Mouse (Mus musculus): ENCODE measurements around the gene Efs. TPM values are rescaled to one million over a fixed set of nuclear protein-coding genes. Genes with fewer than 3 reads are reported as not detected.

The Efs gene
- polyA plus RNA-seq, 1 experiment from 2014 or later, result 26.8 TPM

DNA sequence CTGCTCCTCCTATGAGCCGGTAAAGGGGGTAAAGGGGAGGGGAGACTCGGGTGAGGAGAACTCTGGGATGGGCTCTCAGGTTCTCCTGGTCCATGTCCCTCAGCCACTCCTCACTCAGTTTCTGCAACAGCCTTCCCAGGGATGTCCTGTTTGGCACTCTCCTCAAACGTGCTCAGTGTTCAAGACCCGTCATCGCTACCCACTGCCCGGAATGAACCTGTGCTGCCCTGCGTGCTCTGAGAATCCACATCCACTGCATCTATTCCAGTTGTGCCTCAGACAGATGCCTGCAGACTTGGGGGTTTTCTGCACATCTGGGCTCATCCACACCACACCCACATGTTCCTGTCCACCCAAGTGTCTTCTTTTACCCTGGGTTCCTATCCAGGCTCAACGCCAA, 16.6 kb upstream of the Efs start:
- Histone ChIP-seq H3K27me3 (ENCODE audit: control insufficient read depth, insufficient read depth, low read length) (no peaks in the 10 kb centered on the region; the same call in 1 of the 2 replicates), H3K9me3 (replicated peaks; ENCODE audit: control insufficient read depth, low read length) (no peaks in the 10 kb centered on the region), H3K36me3 (ENCODE audit: control insufficient read depth, insufficient read depth, low read length) (no peaks in the 10 kb centered on the region), H3K27ac (ENCODE audit: low read length) (no peak overlapping the region), H3K9ac (ENCODE audit: low read length) (no peak overlapping the region), H3K4me3 (replicated peaks; ENCODE audit: low read length) (no peak overlapping the region), H3K4me2 (ENCODE audit: low read depth, low read length) (no peak overlapping the region), H3K4me1 (ENCODE audit: control insufficient read depth, insufficient read depth, low read length) (no peaks in the 10 kb centered on the region)
- ATAC-seq (ENCODE audit: insufficient read depth, low FRiP score), result no peak
- 88% methylated on average over 8 of the region's 8 CpGs for WGBS

DNA sequence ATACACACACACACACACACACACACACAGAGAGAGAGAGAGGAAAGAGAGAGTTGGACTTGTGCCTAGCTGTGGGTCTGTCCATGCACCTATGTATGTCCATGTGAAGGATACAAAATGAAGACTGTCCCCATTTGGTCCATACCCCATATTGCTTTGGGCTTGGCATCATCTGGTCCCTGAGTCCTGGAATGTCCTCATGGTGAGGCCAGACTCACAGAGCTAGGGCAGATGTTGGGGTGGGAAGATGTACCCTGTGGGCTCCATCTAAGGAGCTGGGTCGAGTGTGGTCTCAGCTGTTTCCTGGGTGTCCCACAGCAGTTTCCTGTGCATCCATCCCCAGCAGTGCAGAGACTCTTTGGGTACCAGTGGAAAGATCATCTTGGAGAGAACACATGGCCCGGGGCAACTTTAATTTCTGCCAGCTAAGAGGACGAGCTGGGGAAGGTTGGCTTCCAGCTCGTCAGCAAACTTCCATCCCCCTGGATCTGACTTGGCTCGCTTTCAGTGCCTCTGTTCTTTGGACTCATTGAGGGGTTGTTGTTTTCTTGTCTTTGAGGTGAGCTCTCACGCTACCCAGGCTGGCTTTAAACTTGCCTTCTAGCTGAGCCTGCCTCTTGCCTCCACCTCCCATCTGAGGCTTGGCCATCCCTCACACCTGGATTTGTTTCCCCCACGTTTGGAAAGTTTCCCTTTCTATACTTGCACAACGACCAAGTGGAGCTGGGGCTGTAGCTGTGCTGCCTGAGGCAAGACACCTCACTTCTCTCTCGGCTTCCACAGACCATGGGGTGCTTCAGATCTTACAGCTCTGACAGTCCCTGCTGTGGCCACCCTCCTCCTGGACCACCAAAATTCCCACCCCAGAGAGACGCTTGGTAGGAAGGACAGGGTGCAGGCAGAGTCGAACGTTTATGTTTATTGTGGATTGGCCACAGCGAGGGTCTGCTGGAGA, 15.4 kb upstream of the Efs start:
- Histone ChIP-seq H3K4me1 (ENCODE audit: control insufficient read depth, insufficient read depth, low read length) (no peaks in the 10 kb centered on the region), H3K9me3 (replicated peaks; ENCODE audit: control insufficient read depth, low read length) (no peaks in the 10 kb centered on the region), H3K9ac (ENCODE audit: low read length) (no peak overlapping the region), H3K4me2 (ENCODE audit: low read depth, low read length) (no peak overlapping the region), H3K36me3 (ENCODE audit: control insufficient read depth, insufficient read depth, low read length) (no peaks in the 10 kb centered on the region), H3K27ac (ENCODE audit: low read length) (no peak overlapping the region), H3K27me3 (ENCODE audit: control insufficient read depth, insufficient read depth, low read length) (no peaks in the 10 kb centered on the region; the same call in 1 of the 2 replicates), H3K4me3 (replicated peaks; ENCODE audit: low read length) (no peak overlapping the region)
- 52% methylated on average over 13 of the region's 13 CpGs for WGBS
- ATAC-seq (ENCODE audit: insufficient read depth, low FRiP score), result no peak

DNA sequence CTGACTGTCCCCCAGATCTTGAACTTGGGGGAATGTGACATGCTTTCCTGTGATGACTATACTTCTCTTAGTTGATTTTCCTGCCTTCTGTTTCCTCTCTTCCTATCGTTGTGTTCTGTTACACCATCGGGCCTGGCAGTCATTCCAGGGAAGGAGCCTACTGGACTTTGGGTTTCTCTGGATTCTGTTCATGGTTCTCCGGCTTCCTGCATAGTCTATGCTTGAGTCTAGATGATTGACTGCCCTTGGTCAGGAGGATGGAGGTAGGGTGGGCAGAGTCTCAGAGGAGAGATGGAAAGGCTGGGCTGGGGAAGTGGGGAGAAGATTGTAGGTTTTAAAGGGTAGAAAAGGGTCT, 14.2 kb upstream of the Efs start:
- Histone ChIP-seq H3K27ac (ENCODE audit: low read length) (no peak overlapping the region), H3K4me1 (ENCODE audit: control insufficient read depth, insufficient read depth, low read length) (0 out of 2 replicates have a peak, but pooled peaks cover 2% of the 10 kb centered on the region), H3K4me3 (replicated peaks; ENCODE audit: low read length) (no peak overlapping the region), H3K9ac (ENCODE audit: low read length) (no peak overlapping the region), H3K27me3 (ENCODE audit: control insufficient read depth, insufficient read depth, low read length) (no peaks in the 10 kb centered on the region; the same call in 1 of the 2 replicates), H3K4me2 (ENCODE audit: low read depth, low read length) (no peak overlapping the region), H3K9me3 (replicated peaks; ENCODE audit: control insufficient read depth, low read length) (no peaks in the 10 kb centered on the region), H3K36me3 (ENCODE audit: control insufficient read depth, insufficient read depth, low read length) (no peaks in the 10 kb centered on the region)
- no peak for ATAC-seq (ENCODE audit: insufficient read depth, low FRiP score)
- WGBS, result 72% methylated on average over 3 of the region's 3 CpGs

DNA sequence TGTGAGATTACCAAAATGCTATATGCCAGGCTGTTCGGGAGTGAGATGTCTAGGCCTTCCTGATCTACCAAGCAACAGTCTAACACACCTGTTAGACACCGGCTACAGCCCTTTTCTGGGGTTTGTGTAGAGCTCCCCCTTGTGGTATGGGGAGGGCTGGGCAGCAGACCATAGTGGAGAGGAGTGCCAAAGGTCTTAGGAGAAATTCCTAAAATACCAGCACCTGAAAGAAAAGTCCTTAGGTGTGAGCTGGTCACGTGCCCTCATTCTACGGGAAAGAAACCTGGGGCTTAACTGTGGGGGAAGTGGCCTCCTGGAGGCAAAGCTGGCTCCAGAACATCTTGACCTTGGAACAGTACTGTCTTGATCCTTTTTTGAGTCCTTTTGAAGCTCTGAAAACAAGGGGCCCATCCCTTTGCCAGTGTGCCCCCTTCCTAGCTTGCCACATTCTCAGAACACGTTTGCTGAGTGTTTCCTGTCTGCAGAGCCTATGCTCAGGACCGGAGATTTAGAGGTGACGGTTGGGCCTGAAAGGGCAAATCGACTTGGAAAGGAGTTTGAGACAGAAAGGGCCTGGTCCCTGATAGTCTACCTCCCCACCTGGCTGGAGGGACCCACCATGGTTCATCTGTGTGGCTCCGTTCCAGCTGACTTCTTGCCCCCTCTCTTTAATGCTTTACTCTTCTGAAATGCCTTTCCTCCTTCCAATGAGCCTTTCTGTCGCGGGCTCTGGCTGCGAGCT, 13.7 kb upstream of the Efs start:
- H3K4me1 ChIP-seq (ENCODE audit: control insufficient read depth, insufficient read depth, low read length), result 0 out of 2 replicates have a peak, but pooled peaks cover 2% of the 10 kb centered on the region
- no peaks in the 10 kb centered on the region for H3K9me3 ChIP-seq (replicated peaks; ENCODE audit: control insufficient read depth, low read length)
- no peak overlapping the region for H3K4me2 ChIP-seq (ENCODE audit: low read depth, low read length)
- no peak overlapping the region for H3K9ac ChIP-seq (ENCODE audit: low read length)
- H3K27ac ChIP-seq (ENCODE audit: low read length), result no peak overlapping the region
- no peak overlapping the region for H3K4me3 ChIP-seq (replicated peaks; ENCODE audit: low read length)
- H3K27me3 ChIP-seq (ENCODE audit: control insufficient read depth, insufficient read depth, low read length), result no peaks in the 10 kb centered on the region; the same call in 1 of the 2 replicates
- 53% methylated on average over 12 of the region's 12 CpGs for WGBS
- ATAC-seq (ENCODE audit: insufficient read depth, low FRiP score), result peak; percentile 74
- H3K36me3 ChIP-seq (ENCODE audit: control insufficient read depth, insufficient read depth, low read length), result no peaks in the 10 kb centered on the region

DNA sequence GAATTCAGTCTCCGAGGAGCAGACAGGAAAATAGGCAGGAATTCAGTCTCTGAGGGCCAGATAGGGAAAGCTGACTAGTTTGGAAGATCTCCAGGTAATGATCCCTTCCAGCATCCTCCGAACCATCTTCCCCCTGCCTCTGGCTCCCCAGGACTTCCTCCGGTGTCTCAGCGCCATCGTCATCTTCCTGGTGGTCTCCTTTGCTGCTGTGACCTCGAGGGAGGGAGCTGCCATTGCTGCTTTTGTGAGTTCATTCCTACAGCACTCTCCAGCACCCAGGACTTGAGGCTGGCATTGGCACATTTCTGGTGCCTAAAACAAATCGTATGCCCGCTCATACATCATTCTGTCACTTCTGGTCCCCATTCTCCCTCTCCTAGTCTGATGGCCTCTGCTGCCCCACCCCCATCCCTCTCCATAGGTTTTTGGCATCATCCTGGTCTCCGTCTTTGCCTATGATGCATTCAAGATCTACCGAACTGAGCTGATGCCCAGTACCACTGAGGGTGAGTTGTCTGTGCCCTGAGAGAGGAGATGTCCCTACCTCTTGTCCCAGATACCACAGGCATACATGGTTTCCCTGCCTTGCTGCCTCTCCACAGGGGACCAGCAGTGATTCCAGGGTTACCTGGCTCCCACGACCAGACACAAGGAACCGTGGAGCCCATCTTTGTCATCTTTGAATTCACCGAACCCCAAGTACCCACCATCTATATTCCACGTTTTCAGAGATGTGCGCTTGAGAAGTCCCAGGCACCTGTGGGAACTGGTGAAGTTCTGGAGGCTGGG, 12.7 kb upstream of the Efs start:
- 72% methylated on average over 15 of the region's 15 CpGs for WGBS
- Histone ChIP-seq H3K4me1 (ENCODE audit: control insufficient read depth, insufficient read depth, low read length) (0 out of 2 replicates have a peak, but pooled peaks cover 2% of the 10 kb centered on the region), H3K27ac (ENCODE audit: low read length) (no peak overlapping the region), H3K4me3 (replicated peaks; ENCODE audit: low read length) (no peak overlapping the region), H3K9ac (ENCODE audit: low read length) (no peak overlapping the region; the same call in 1 of the 2 replicates), H3K36me3 (ENCODE audit: control insufficient read depth, insufficient read depth, low read length) (no peaks in the 10 kb centered on the region), H3K4me2 (ENCODE audit: low read depth, low read length) (no peak overlapping the region), H3K9me3 (replicated peaks; ENCODE audit: control insufficient read depth, low read length) (no peaks in the 10 kb centered on the region), H3K27me3 (ENCODE audit: control insufficient read depth, insufficient read depth, low read length) (no peaks in the 10 kb centered on the region; the same call in 1 of the 2 replicates)
- ATAC-seq (ENCODE audit: insufficient read depth, low FRiP score), result no peak

GRCm38 (mm10) chr14:54937361-54938182, 11.6 kb upstream of the Efs start:
- Histone ChIP-seq H3K9me3 (replicated peaks; ENCODE audit: control insufficient read depth, low read length) (no peaks in the 10 kb centered on the region), H3K9ac (ENCODE audit: low read length) (no peak overlapping the region), H3K4me1 (ENCODE audit: control insufficient read depth, insufficient read depth, low read length) (0 out of 2 replicates have a peak, but pooled peaks cover 6% of the 10 kb centered on the region), H3K27ac (ENCODE audit: low read length) (no peak overlapping the region), H3K27me3 (ENCODE audit: control insufficient read depth, insufficient read depth, low read length) (no peaks in the 10 kb centered on the region; the same call in 1 of the 2 replicates), H3K36me3 (ENCODE audit: control insufficient read depth, insufficient read depth, low read length) (no peaks in the 10 kb centered on the region), H3K4me2 (ENCODE audit: low read depth, low read length) (no peak overlapping the region), H3K4me3 (replicated peaks; ENCODE audit: low read length) (no peak overlapping the region)
- WGBS, result 90% methylated on average over 16 of the region's 16 CpGs
- ATAC-seq (ENCODE audit: insufficient read depth, low FRiP score), result no peak

DNA sequence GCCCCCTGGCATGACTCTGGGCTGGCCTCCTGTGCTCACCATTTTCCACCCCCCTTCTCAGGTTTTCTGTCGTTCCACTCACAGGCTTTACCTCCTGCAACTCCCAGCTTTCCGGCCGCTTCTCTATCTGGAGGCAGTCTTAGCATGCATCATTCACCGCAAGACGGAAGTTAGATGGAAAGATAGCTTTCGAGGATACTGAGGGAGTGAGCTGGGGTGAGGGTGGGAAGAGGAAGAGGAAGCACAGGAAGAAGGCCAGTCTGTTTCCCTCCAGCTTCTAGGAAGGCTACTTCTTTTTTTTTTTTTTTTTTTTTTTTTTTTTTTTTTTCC, 10.9 kb upstream of the Efs start:
- WGBS, result 44% methylated on average over 6 of the region's 6 CpGs
- 0 out of 2 replicates have a peak, but pooled peaks cover 6% of the 10 kb centered on the region for H3K4me1 ChIP-seq (ENCODE audit: control insufficient read depth, insufficient read depth, low read length)
- no peak for ATAC-seq (ENCODE audit: insufficient read depth, low FRiP score)
- H3K27me3 ChIP-seq (ENCODE audit: control insufficient read depth, insufficient read depth, low read length), result no peaks in the 10 kb centered on the region; the same call in 1 of the 2 replicates
- no peak overlapping the region for H3K4me2 ChIP-seq (ENCODE audit: low read depth, low read length)
- H3K27ac ChIP-seq (ENCODE audit: low read length), result 0 out of 2 replicates have a peak overlapping the region, but pooled peaks have one; percentile 36
- no peaks in the 10 kb centered on the region for H3K9me3 ChIP-seq (replicated peaks; ENCODE audit: control insufficient read depth, low read length)
- H3K4me3 ChIP-seq (replicated peaks; ENCODE audit: low read length), result no peak overlapping the region
- no peaks in the 10 kb centered on the region for H3K36me3 ChIP-seq (ENCODE audit: control insufficient read depth, insufficient read depth, low read length)
- peak overlapping the region; percentile 2; the same call in 1 of the 2 replicates for H3K9ac ChIP-seq (ENCODE audit: low read length)

All from stomach, embryonic 16.5 days (tissue).